Mouse (Mus musculus) embryonic facial prominence, embryonic 14.5 days (tissue): ENCODE measurements at regions not wholly inside any gene's neighbourhood (a gene's known extent, or its start where the extent isn't known, plus 50 kb on each side); places are given as distances from the start of the nearest gene placed in this dataset.

Experiments
- ATAC-seq: fragments of 200-750 bp; cut with Nextera tagmentation; 2 replicates; pipeline ENCODE4 v1.8.0; 2017; ENCODE audit warnings: low read depth, moderate number of reproducible peaks, moderate TSS enrichment
- DNase-seq: peaks from one replicate; pipeline ENCODE4 v3.0.0-alpha.2; 2015; ENCODE audit warnings: low spot score
- H3K27ac ChIP-seq: fragments of 300-500 bp; sonication (generic); replicated peaks from 2 replicates; pipeline ENCODE4 v1.5.1; 2014; ENCODE audit warnings: low read depth, mild to moderate bottlenecking, low read length, moderate library complexity
- H3K27me3 ChIP-seq: fragments of 300-500 bp; sonication (generic); replicated peaks from 2 replicates; pipeline ENCODE4 v1.6.1; 2014; ENCODE audit warnings: low read length; ENCODE audit not compliant: control insufficient read depth, insufficient read depth
- H3K36me3 ChIP-seq: fragments of 300-500 bp; sonication (generic); 2 replicates; pipeline ENCODE4 v1.6.1; 2014; ENCODE audit warnings: low read length, mixed read lengths; ENCODE audit not compliant: control insufficient read depth, insufficient read depth
- H3K4me1 ChIP-seq: fragments of 300-500 bp; sonication (generic); 2 replicates; pipeline ENCODE4 v1.6.1; 2014; ENCODE audit warnings: antibody characterized with exemption, low read length; ENCODE audit not compliant: control insufficient read depth, insufficient read depth
- H3K4me2 ChIP-seq: fragments of 300-500 bp; sonication (generic); 2 replicates; pipeline ENCODE4 v1.6.1; 2014; ENCODE audit warnings: low read depth, mild to moderate bottlenecking, low read length, moderate library complexity, mixed read lengths
- H3K4me3 ChIP-seq: fragments of 300-500 bp; sonication (generic); 2 replicates; pipeline ENCODE4 v1.5.1; 2014; ENCODE audit warnings: low read depth, mild to moderate bottlenecking, low read length
- H3K9ac ChIP-seq: fragments of 300-500 bp; sonication (generic); 2 replicates; pipeline ENCODE4 v1.6.1; 2014; ENCODE audit warnings: low read depth, mild to moderate bottlenecking, low read length, moderate library complexity, mixed read lengths
- H3K9me3 ChIP-seq: fragments of 300-500 bp; sonication (generic); 2 replicates; pipeline ENCODE4 v1.6.1; 2016; ENCODE audit warnings: low read length; ENCODE audit not compliant: control insufficient read depth
- WGBS: fragments of 180-500 bp; shearing (Covaris S2); extraction: QIAGEN DNeasy Blood & Tissue Kit; methylation state at CpG from one replicate; pipeline ENCODE4 v1.1.7; 2014; 5-methylcytosine and 5-hydroxymethylcytosine counted together

GRCm38 (mm10) chr16:15196855-15197254 is 120.4 kb upstream of the Gm21897 start:
- DNase-seq: no peak
- Histone ChIP-seq H3K4me3 (no peak overlapping the region), H3K27ac (no peak overlapping the region), H3K36me3 (no peaks in the 10 kb centered on the region), H3K4me1 (peaks cover 24% of the 10 kb centered on the region), H3K4me2 (no peak overlapping the region), H3K9ac (no peak overlapping the region), H3K27me3 (no peaks in the 10 kb centered on the region), H3K9me3 (no peaks in the 10 kb centered on the region)
- ATAC-seq: no peak

GRCm38 (mm10) chr16:15215921-15216320 is 101.3 kb upstream of the Gm21897 start:
- no peaks in the 10 kb centered on the region for H3K9me3 ChIP-seq
- DNase-seq (no peak), ATAC-seq (no peak)
- no peak overlapping the region for H3K4me2 ChIP-seq
- no peak overlapping the region for H3K4me3 ChIP-seq
- H3K9ac ChIP-seq: no peak overlapping the region
- 75% methylated on average over 2 of the region's 2 CpGs for WGBS
- H3K4me1 ChIP-seq: peaks cover under 1% of the 10 kb centered on the region; the same call in 1 of the 2 replicates
- no peak overlapping the region for H3K27ac ChIP-seq
- H3K27me3 ChIP-seq: no peaks in the 10 kb centered on the region
- no peaks in the 10 kb centered on the region for H3K36me3 ChIP-seq

GRCm38 (mm10) chr16:15220961-15221547 is 96.2 kb upstream of the Gm21897 start:
- Histone ChIP-seq H3K9ac (no peak overlapping the region), H3K36me3 (no peaks in the 10 kb centered on the region), H3K4me1 (peaks cover 5% of the 10 kb centered on the region; the same call in 1 of the 2 replicates), H3K27ac (no peak overlapping the region), H3K9me3 (no peaks in the 10 kb centered on the region), H3K4me3 (no peak overlapping the region), H3K4me2 (no peak overlapping the region), H3K27me3 (no peaks in the 10 kb centered on the region)
- ATAC-seq: no peak
- peak; percentile 43 for DNase-seq
- 36% methylated on average over 4 of the region's 4 CpGs for WGBS

- H3K27me3 ChIP-seq: no peaks in the 10 kb centered on the region
- H3K36me3 ChIP-seq: no peaks in the 10 kb centered on the region
- no peaks in the 10 kb centered on the region for H3K9me3 ChIP-seq
- no peak overlapping the region for H3K27ac ChIP-seq
- no peak overlapping the region for H3K4me3 ChIP-seq
- no peak for DNase-seq
- no peak overlapping the region for H3K4me2 ChIP-seq
- no peak overlapping the region for H3K9ac ChIP-seq
- no peaks in the 10 kb centered on the region for H3K4me1 ChIP-seq
- ATAC-seq: no peak
Measured at GRCm38 (mm10) chr16:15237836-15238235, 79.4 kb upstream of the Gm21897 start.

- Histone ChIP-seq H3K4me2 (no peak overlapping the region), H3K27me3 (no peaks in the 10 kb centered on the region), H3K9me3 (no peaks in the 10 kb centered on the region), H3K27ac (no peak overlapping the region), H3K36me3 (no peaks in the 10 kb centered on the region), H3K4me3 (no peak overlapping the region), H3K9ac (no peak overlapping the region), H3K4me1 (no peaks in the 10 kb centered on the region)
- peak; percentile 26 for DNase-seq
- no peak for ATAC-seq
Measured at GRCm38 (mm10) chr16:15238449-15238848, 78.8 kb upstream of the Gm21897 start.

- DNase-seq (no peak), ATAC-seq (no peak)
- Histone ChIP-seq H3K9ac (no peak overlapping the region), H3K27me3 (no peaks in the 10 kb centered on the region), H3K27ac (no peak overlapping the region), H3K4me3 (no peak overlapping the region), H3K4me2 (no peak overlapping the region), H3K36me3 (no peaks in the 10 kb centered on the region), H3K4me1 (peaks cover 19% of the 10 kb centered on the region), H3K9me3 (no peaks in the 10 kb centered on the region)
Measured at GRCm38 (mm10) chr16:15250186-15250585, 67.1 kb upstream of the Gm21897 start.

GRCm38 (mm10) chr16:15251686-15252085 is 65.6 kb upstream of the Gm21897 start:
- DNase-seq (peak; percentile 83), ATAC-seq (peak; percentile 77; the same call in 1 of the 2 replicates)
- no peaks in the 10 kb centered on the region for H3K27me3 ChIP-seq
- H3K9ac ChIP-seq: no peak overlapping the region
- H3K36me3 ChIP-seq: no peaks in the 10 kb centered on the region
- 43% methylated on average over 2 of the region's 2 CpGs for WGBS
- H3K27ac ChIP-seq: 0 out of 2 replicates have a peak overlapping the region, but pooled peaks have one; percentile 28
- peaks cover 19% of the 10 kb centered on the region for H3K4me1 ChIP-seq
- no peak overlapping the region for H3K4me2 ChIP-seq
- no peaks in the 10 kb centered on the region for H3K9me3 ChIP-seq
- no peak overlapping the region for H3K4me3 ChIP-seq

- H3K4me3 ChIP-seq: no peak overlapping the region
- 56% methylated on average over 6 of the region's 6 CpGs for WGBS
- H3K4me2 ChIP-seq: no peak overlapping the region
- H3K36me3 ChIP-seq: no peaks in the 10 kb centered on the region
- peak overlapping the region; percentile 77 for H3K27ac ChIP-seq
- H3K27me3 ChIP-seq: no peaks in the 10 kb centered on the region
- no peak overlapping the region for H3K9ac ChIP-seq
- DNase-seq (peak; percentile 82), ATAC-seq (peak; percentile 71)
- H3K4me1 ChIP-seq: peaks cover 19% of the 10 kb centered on the region
- H3K9me3 ChIP-seq: no peaks in the 10 kb centered on the region
Measured at GRCm38 (mm10) chr16:15252666-15253347, 64.5 kb upstream of the Gm21897 start.

GRCm38 (mm10) chr16:15253348-15253693 is 63.9 kb upstream of the Gm21897 start:
- no peak overlapping the region for H3K4me2 ChIP-seq
- H3K27ac ChIP-seq: peak overlapping the region; percentile 77
- WGBS: 51% methylated on average over 3 of the region's 3 CpGs
- no peak overlapping the region for H3K4me3 ChIP-seq
- no peak overlapping the region for H3K9ac ChIP-seq
- ATAC-seq (no peak), DNase-seq (no peak)
- peaks cover 19% of the 10 kb centered on the region for H3K4me1 ChIP-seq
- H3K27me3 ChIP-seq: no peaks in the 10 kb centered on the region
- H3K36me3 ChIP-seq: no peaks in the 10 kb centered on the region
- no peaks in the 10 kb centered on the region for H3K9me3 ChIP-seq
